Mouse (Mus musculus): ENCODE results near the gene Col7a1. TPM values are rescaled to one million over a fixed set of nuclear protein-coding genes. Genes with fewer than 3 reads are reported as not detected.

Col7a1 gene
- polyA plus RNA-seq, 1 experiment from 2014 or later = 0.77 TPM

GRCm38 (mm10) chr9:108989802-108990461, 36.5 kb downstream of the Col7a1 start:
- Histone ChIP-seq H3K27ac (ENCODE audit: low read depth, low read length) (no peak overlapping the region), H3K4me3 (ENCODE audit: low read depth, low read length) (no peak overlapping the region), H3K9ac (ENCODE audit: low read depth, low read length) (0 out of 2 replicates have a peak overlapping the region, but pooled peaks have one; percentile 16), H3K4me1 (ENCODE audit: control insufficient read depth, insufficient read depth, low read length) (peaks cover 27% of the 10 kb centered on the region), H3K36me3 (ENCODE audit: control insufficient read depth, insufficient read depth, low read length) (no peaks in the 10 kb centered on the region), H3K27me3 (ENCODE audit: control insufficient read depth, insufficient read depth, low read length) (no peaks in the 10 kb centered on the region), H3K4me2 (no peak overlapping the region; the same call in 1 of the 2 replicates), H3K9me3 (replicated peaks; ENCODE audit: control insufficient read depth, low read length) (no peaks in the 10 kb centered on the region)
- ATAC-seq (replicated peaks; ENCODE audit: insufficient number of reproducible peaks, low FRiP score, low TSS enrichment) = no peak
- 75% methylated on average over 4 of the region's 4 CpGs for WGBS (ENCODE audit: insufficient replicate concordance)

- ATAC-seq (replicated peaks; ENCODE audit: insufficient number of reproducible peaks, low FRiP score, low TSS enrichment) = no peak
- no peaks in the 10 kb centered on the region for H3K27me3 ChIP-seq (ENCODE audit: control insufficient read depth, insufficient read depth, low read length)
- no peaks in the 10 kb centered on the region for H3K9me3 ChIP-seq (replicated peaks; ENCODE audit: control insufficient read depth, low read length)
- H3K27ac ChIP-seq (ENCODE audit: low read depth, low read length) = no peak overlapping the region
- H3K36me3 ChIP-seq (ENCODE audit: control insufficient read depth, insufficient read depth, low read length) = no peaks in the 10 kb centered on the region
- no peak overlapping the region for H3K9ac ChIP-seq (ENCODE audit: low read depth, low read length)
- no peak overlapping the region; the same call in 1 of the 2 replicates for H3K4me2 ChIP-seq
- 79% methylated on average over 7 of the region's 7 CpGs for WGBS (ENCODE audit: insufficient replicate concordance)
- peaks cover 27% of the 10 kb centered on the region for H3K4me1 ChIP-seq (ENCODE audit: control insufficient read depth, insufficient read depth, low read length)
- no peak overlapping the region for H3K4me3 ChIP-seq (ENCODE audit: low read depth, low read length)
These were observed 37.1 kb downstream of the Col7a1 start for GRCm38 (mm10) chr9:108990462-108990820.

- peak; percentile 93 for ATAC-seq (replicated peaks; ENCODE audit: insufficient number of reproducible peaks, low FRiP score, low TSS enrichment)
- Histone ChIP-seq H3K4me3 (ENCODE audit: low read depth, low read length) (peak within 1 kb of the TSS; percentile 66), H3K27me3 (ENCODE audit: control insufficient read depth, insufficient read depth, low read length) (no peaks in the 10 kb centered on the region), H3K36me3 (ENCODE audit: control insufficient read depth, insufficient read depth, low read length) (no peaks in the 10 kb centered on the region), H3K27ac (ENCODE audit: low read depth, low read length) (peak within 1 kb of the TSS; percentile 91), H3K9me3 (replicated peaks; ENCODE audit: control insufficient read depth, low read length) (no peaks in the 10 kb centered on the region), H3K4me1 (ENCODE audit: control insufficient read depth, insufficient read depth, low read length) (peaks cover 35% of the 10 kb centered on the region), H3K9ac (ENCODE audit: low read depth, low read length) (peak within 1 kb of the TSS; percentile 77), H3K4me2 (peak within 1 kb of the TSS; percentile 90)
- WGBS (ENCODE audit: insufficient replicate concordance) = 1% methylated on average over 31 of the region's 31 CpGs
These were observed 38.2 kb downstream of the Col7a1 start, which contains the start of gene Pfkfb4 for GRCm38 (mm10) chr9:108991428-108992084. TSS of gene Pfkfb4 (plus strand) at chr9:108991778.

GRCm38 (mm10) chr9:108992085-108992469, 38.7 kb downstream of the Col7a1 start:
- WGBS (ENCODE audit: insufficient replicate concordance) = 9% methylated on average over 18 of the region's 18 CpGs

GRCm38 (mm10) chr9:108992620-108993361, 39.4 kb downstream of the Col7a1 start:
- Histone ChIP-seq H3K27me3 (ENCODE audit: control insufficient read depth, insufficient read depth, low read length) (no peaks in the 10 kb centered on the region), H3K4me2 (peak overlapping the region; percentile 90), H3K4me1 (ENCODE audit: control insufficient read depth, insufficient read depth, low read length) (peaks cover 34% of the 10 kb centered on the region), H3K27ac (ENCODE audit: low read depth, low read length) (no peak overlapping the region), H3K9ac (ENCODE audit: low read depth, low read length) (no peak overlapping the region; the same call in 1 of the 2 replicates), H3K9me3 (replicated peaks; ENCODE audit: control insufficient read depth, low read length) (no peaks in the 10 kb centered on the region), H3K36me3 (ENCODE audit: control insufficient read depth, insufficient read depth, low read length) (no peaks in the 10 kb centered on the region), H3K4me3 (ENCODE audit: low read depth, low read length) (peak overlapping the region; percentile 66)
- ATAC-seq (replicated peaks; ENCODE audit: insufficient number of reproducible peaks, low FRiP score, low TSS enrichment) = no peak
- WGBS (ENCODE audit: insufficient replicate concordance) = 59% methylated on average over 9 of the region's 9 CpGs

More at GRCm38 (mm10) chr9:108992085-108992469, 38.7 kb downstream of the Col7a1 start:
- peak overlapping the region; percentile 74 for H3K9ac ChIP-seq (ENCODE audit: low read depth, low read length)
- peak overlapping the region; percentile 66 for H3K4me3 ChIP-seq (ENCODE audit: low read depth, low read length)
- no peak overlapping the region for H3K27ac ChIP-seq (ENCODE audit: low read depth, low read length)
- peak; percentile 0; the same call in 1 of the 2 replicates for ATAC-seq (replicated peaks; ENCODE audit: insufficient number of reproducible peaks, low FRiP score, low TSS enrichment)
- no peaks in the 10 kb centered on the region for H3K36me3 ChIP-seq (ENCODE audit: control insufficient read depth, insufficient read depth, low read length)
- H3K4me2 ChIP-seq = peak overlapping the region; percentile 90
- H3K27me3 ChIP-seq (ENCODE audit: control insufficient read depth, insufficient read depth, low read length) = no peaks in the 10 kb centered on the region
- no peaks in the 10 kb centered on the region for H3K9me3 ChIP-seq (replicated peaks; ENCODE audit: control insufficient read depth, low read length)
- H3K4me1 ChIP-seq (ENCODE audit: control insufficient read depth, insufficient read depth, low read length) = peaks cover 35% of the 10 kb centered on the region

- Histone ChIP-seq H3K4me2 (no peak overlapping the region), H3K9ac (ENCODE audit: low read depth, low read length) (no peak overlapping the region), H3K4me1 (ENCODE audit: control insufficient read depth, insufficient read depth, low read length) (peaks cover 7% of the 10 kb centered on the region; the same call in 1 of the 2 replicates), H3K27ac (ENCODE audit: low read depth, low read length) (no peak overlapping the region), H3K4me3 (ENCODE audit: low read depth, low read length) (no peak overlapping the region), H3K27me3 (ENCODE audit: control insufficient read depth, insufficient read depth, low read length) (no peaks in the 10 kb centered on the region), H3K36me3 (ENCODE audit: control insufficient read depth, insufficient read depth, low read length) (no peaks in the 10 kb centered on the region), H3K9me3 (replicated peaks; ENCODE audit: control insufficient read depth, low read length) (no peaks in the 10 kb centered on the region)
- ATAC-seq (replicated peaks; ENCODE audit: insufficient number of reproducible peaks, low FRiP score, low TSS enrichment) = no peak
- WGBS (ENCODE audit: insufficient replicate concordance) = 56% methylated on average over 9 of the region's 9 CpGs
These were observed 43.0 kb downstream of the Col7a1 start for GRCm38 (mm10) chr9:108996411-108996810.

GRCm38 (mm10) chr9:108998287-108999166, 45.1 kb downstream of the Col7a1 start:
- H3K27me3 ChIP-seq (ENCODE audit: control insufficient read depth, insufficient read depth, low read length) = no peaks in the 10 kb centered on the region
- no peak overlapping the region for H3K9ac ChIP-seq (ENCODE audit: low read depth, low read length)
- H3K4me1 ChIP-seq (ENCODE audit: control insufficient read depth, insufficient read depth, low read length) = peaks cover 7% of the 10 kb centered on the region; the same call in 1 of the 2 replicates
- no peaks in the 10 kb centered on the region for H3K9me3 ChIP-seq (replicated peaks; ENCODE audit: control insufficient read depth, low read length)
- no peak for ATAC-seq (replicated peaks; ENCODE audit: insufficient number of reproducible peaks, low FRiP score, low TSS enrichment)
- H3K4me3 ChIP-seq (ENCODE audit: low read depth, low read length) = no peak overlapping the region
- no peak overlapping the region for H3K4me2 ChIP-seq
- H3K36me3 ChIP-seq (ENCODE audit: control insufficient read depth, insufficient read depth, low read length) = no peaks in the 10 kb centered on the region
- WGBS (ENCODE audit: insufficient replicate concordance) = 82% methylated on average over 19 of the region's 19 CpGs
- no peak overlapping the region for H3K27ac ChIP-seq (ENCODE audit: low read depth, low read length)

- Histone ChIP-seq H3K27me3 (ENCODE audit: control insufficient read depth, insufficient read depth, low read length) (no peaks in the 10 kb centered on the region), H3K4me1 (ENCODE audit: control insufficient read depth, insufficient read depth, low read length) (peaks cover 7% of the 10 kb centered on the region; the same call in 1 of the 2 replicates), H3K4me2 (no peak overlapping the region), H3K9me3 (replicated peaks; ENCODE audit: control insufficient read depth, low read length) (no peaks in the 10 kb centered on the region), H3K36me3 (ENCODE audit: control insufficient read depth, insufficient read depth, low read length) (no peaks in the 10 kb centered on the region), H3K27ac (ENCODE audit: low read depth, low read length) (no peak overlapping the region), H3K9ac (ENCODE audit: low read depth, low read length) (no peak overlapping the region), H3K4me3 (ENCODE audit: low read depth, low read length) (no peak overlapping the region)
- 64% methylated on average over 4 of the region's 4 CpGs for WGBS (ENCODE audit: insufficient replicate concordance)
- ATAC-seq (replicated peaks; ENCODE audit: insufficient number of reproducible peaks, low FRiP score, low TSS enrichment) = no peak
These were observed 45.8 kb downstream of the Col7a1 start for GRCm38 (mm10) chr9:108999167-108999526.
